Mouse (Mus musculus): ENCODE measurements at regions not wholly inside any gene's neighbourhood (a gene's known extent, or its start where the extent isn't known, plus 50 kb on each side); places are given as distances from the start of the nearest gene placed in this dataset.

- Histone ChIP-seq H3K27me3 (replicated peaks; ENCODE audit: control insufficient read depth, insufficient read depth, low read length) (no peaks in the 10 kb centered on the region), H3K9ac (ENCODE audit: low read length) (no peak overlapping the region), H3K4me1 (replicated peaks; ENCODE audit: control insufficient read depth, insufficient read depth, low read length) (peaks cover 8% of the 10 kb centered on the region), H3K9me3 (ENCODE audit: control insufficient read depth, low read length) (no peaks in the 10 kb centered on the region), H3K4me3 (ENCODE audit: low read depth, low read length) (no peak overlapping the region), H3K4me2 (ENCODE audit: low read length) (no peak overlapping the region), H3K27ac (ENCODE audit: low read depth) (no peak overlapping the region), H3K36me3 (ENCODE audit: control insufficient read depth, insufficient read depth, low read length) (no peaks in the 10 kb centered on the region)
- 82% methylated on average over 8 of the region's 8 CpGs for WGBS
- ATAC-seq (replicated peaks; ENCODE audit: low FRiP score, low TSS enrichment, low read depth) (no peak), DNase-seq (ENCODE audit: low spot score) (no peak)
Measured at GRCm38 (mm10) chr12:112438206-112438605, 51.0 kb upstream of the A530016L24Rik start.
